Mouse (Mus musculus) layer of hippocampus, postnatal 25 days (tissue): ENCODE data around the gene Msn. TPM values are rescaled to one million over a fixed set of nuclear protein-coding genes. Genes with fewer than 3 reads are reported as not detected.
"Not testable (repeated sequence)": the region's sequence is repeated elsewhere in the genome, so short reads cannot be mapped to it uniquely, and the experiment has no call there.

Experiments
- DNase-seq, 2 experiments: peaks; one replicate each; pipeline ENCODE4 v3.0.0; 2022; ENCODE audit warnings: mixed read lengths in 2 of 2, low spot score in 1 of 2; ENCODE audit errors: extremely low spot score in 1 of 2
- total RNA-seq, 2 experiments: library from RNA; stranded (reverse); gene quantifications; 2 replicates each; pipeline ENCODE4 v1.2.3; 2021

Msn gene
- total RNA-seq, 2 experiments from 2014 or later = 17.8 to 18.4 TPM

GRCm38 (mm10) chrX:96139262-96139661 lies 43.4 kb downstream of the Msn start:
- DNase-seq = no peak

- DNase-seq = no peak
Observed at GRCm38 (mm10) chrX:96144960-96145488, 49.2 kb downstream of the Msn start.

GRCm38 (mm10) chrX:96148217-96148616 lies 52.4 kb downstream of the Msn start:
- no peak for DNase-seq

GRCm38 (mm10) chrX:96153362-96153761 lies 57.5 kb downstream of the Msn start:
- no peak for DNase-seq

GRCm38 (mm10) chrX:96157936-96158335 lies 62.1 kb downstream of the Msn start:
- no peak for DNase-seq

GRCm38 (mm10) chrX:96162571-96162970 lies 66.7 kb downstream of the Msn start:
- DNase-seq = no peak

- no peak for DNase-seq
Observed at GRCm38 (mm10) chrX:96171645-96172388, 76.0 kb downstream of the Msn start.

- peak in 1 of 2 experiments; percentile 10 for DNase-seq
Observed at GRCm38 (mm10) chrX:96178437-96178836, 82.6 kb downstream of the Msn start.

GRCm38 (mm10) chrX:96184100-96184732 lies 88.4 kb downstream of the Msn start:
- DNase-seq = no peak

GRCm38 (mm10) chrX:96205143-96205542 lies 109.3 kb downstream of the Msn start:
- not testable (repeated sequence) for DNase-seq

- no peak for DNase-seq
Observed at GRCm38 (mm10) chrX:96206872-96207271, 111.0 kb downstream of the Msn start.

- no peak for DNase-seq
Observed at GRCm38 (mm10) chrX:96218088-96218487, 122.2 kb downstream of the Msn start.

Other genes starting within 250 kb of the Msn start
- gene Las1l, start 139.1 kb upstream of the Msn start, total RNA-seq = 10 to 100 TPM; 43.5 to 49.9 TPM
- gene Vsig4, start 197.4 kb downstream of the Msn start, total RNA-seq = not detected